Mouse (Mus musculus) liver, embryonic 14.5 days (tissue): ENCODE measurements at regions not wholly inside any gene's neighbourhood (a gene's known extent, or its start where the extent isn't known, plus 50 kb on each side); places are given as distances from the start of the nearest gene placed in this dataset.

Source experiments
- ATAC-seq: fragments of 200-750 bp; cut with Nextera tagmentation; 2 replicates; pipeline ENCODE4 v1.8.0; 2017; ENCODE audit warnings: moderate number of reproducible peaks, mild to moderate bottlenecking, moderate library complexity; ENCODE audit not compliant: insufficient read depth
- DNase-seq, 3 experiments: peaks; one replicate each; pipeline ENCODE4 v3.0.0-alpha.2; 2012 to 2013; ENCODE audit warnings: low read depth in 3 of 3, low spot score in 3 of 3
- H3K27ac ChIP-seq: fragments of 300-500 bp; sonication (generic); 2 replicates; pipeline ENCODE4 v1.5.1; 2014; ENCODE audit warnings: moderate library complexity, mild to moderate bottlenecking, control low read depth, inconsistent platforms
- H3K27me3 ChIP-seq: fragments of 300-500 bp; sonication (generic); 2 replicates; pipeline ENCODE4 v1.6.1; 2014; ENCODE audit warnings: mild to moderate bottlenecking, low read length, moderate library complexity; ENCODE audit not compliant: control insufficient read depth, insufficient read depth
- H3K36me3 ChIP-seq: fragments of 300-500 bp; sonication (generic); replicated peaks from 2 replicates; pipeline ENCODE4 v1.6.1; 2014; ENCODE audit warnings: low read depth; ENCODE audit not compliant: control insufficient read depth, insufficient read depth
- H3K4me1 ChIP-seq, 2 experiments: fragments of 200-500 bp in 1 of 2; fragments of 300-500 bp in 1 of 2; sonication (generic) in 1 of 2; replicated peaks; 2 replicates each; pipeline ENCODE4 v1.6.1; 2012 to 2014; ENCODE audit warnings: antibody characterized with exemption in 1 of 2, inconsistent platforms in 1 of 2, low read length in 1 of 2; ENCODE audit not compliant: control insufficient read depth in 2 of 2, insufficient read depth in 2 of 2
- H3K4me2 ChIP-seq: fragments of 300-500 bp; sonication (generic); 2 replicates; pipeline ENCODE4 v1.6.1; 2014; ENCODE audit warnings: low read depth, mild to moderate bottlenecking, control low read depth, moderate library complexity
- H3K4me3 ChIP-seq, 2 experiments: fragments of 200-500 bp in 1 of 2; fragments of 300-500 bp in 1 of 2; sonication (generic) in 1 of 2; 2 replicates each; pipeline ENCODE4 v1.5.1; 2012 to 2014; ENCODE audit warnings: low read depth in 2 of 2, low read length in 2 of 2, mild to moderate bottlenecking in 2 of 2, control low read depth in 1 of 2, inconsistent platforms in 1 of 2, moderate library complexity in 1 of 2; ENCODE audit not compliant: insufficient read depth in 1 of 2
- H3K9ac ChIP-seq: fragments of 300-500 bp; sonication (generic); replicated peaks from 2 replicates; pipeline ENCODE4 v1.6.1; 2014; ENCODE audit warnings: mild to moderate bottlenecking, control low read depth, moderate library complexity
- H3K9me3 ChIP-seq: fragments of 300-500 bp; sonication (generic); 2 replicates; pipeline ENCODE4 v1.6.1; 2016; ENCODE audit warnings: low read length, mixed read lengths; ENCODE audit not compliant: control insufficient read depth
- CTCF ChIP-seq: IDR thresholded peaks from 2 replicates; pipeline ENCODE4 v1.5.1; 2016; ENCODE audit warnings: antibody characterized with exemption, low read depth, control low read depth
- EP300 ChIP-seq: IDR thresholded peaks from 2 replicates; pipeline ENCODE4 v1.6.1; 2016; ENCODE audit warnings: antibody characterized with exemption, low read depth
- WGBS: fragments of 180-500 bp; shearing (Covaris S2); extraction: QIAGEN DNeasy Blood & Tissue Kit; methylation state at CpG from one replicate; pipeline ENCODE4 v1.1.7; 2014; ENCODE audit not compliant: insufficient replicate concordance; 5-methylcytosine and 5-hydroxymethylcytosine counted together

GRCm38 (mm10) chr11:71914665-71915064 is 122.6 kb downstream of the Aipl1 start:
- H3K4me2 ChIP-seq = no peak overlapping the region
- H3K27ac ChIP-seq = no peak overlapping the region
- no peaks in the 10 kb centered on the region for H3K27me3 ChIP-seq
- no peak for TF ChIP-seq EP300
- no peak for TF ChIP-seq CTCF
- 33% methylated on average over 5 of the region's 5 CpGs for WGBS
- H3K4me3 ChIP-seq = no peak overlapping the region
- H3K4me1 ChIP-seq = no peaks in the 10 kb centered on the region
- DNase-seq = no peak
- H3K9me3 ChIP-seq = no peaks in the 10 kb centered on the region
- ATAC-seq = no peak
- H3K9ac ChIP-seq = no peak overlapping the region
- H3K36me3 ChIP-seq = no peaks in the 10 kb centered on the region

- H3K36me3 ChIP-seq = no peaks in the 10 kb centered on the region
- DNase-seq (no peak), ATAC-seq (no peak)
- no peak for TF ChIP-seq EP300
- TF ChIP-seq CTCF = no peak
- H3K27me3 ChIP-seq = no peaks in the 10 kb centered on the region
- no peaks in the 10 kb centered on the region for H3K9me3 ChIP-seq
- no peak overlapping the region for H3K4me2 ChIP-seq
- 55% methylated on average over 5 of the region's 5 CpGs for WGBS
- H3K27ac ChIP-seq = no peak overlapping the region
- H3K9ac ChIP-seq = no peak overlapping the region
- H3K4me1 ChIP-seq = no peaks in the 10 kb centered on the region
- H3K4me3 ChIP-seq = no peak overlapping the region
Measured at GRCm38 (mm10) chr11:71912626-71913025, 124.7 kb downstream of the Aipl1 start.

- TF ChIP-seq EP300 (no peak), CTCF (no peak)
- WGBS = 56% methylated on average over 5 of the region's 5 CpGs
- H3K9me3 ChIP-seq = no peaks in the 10 kb centered on the region
Measured at GRCm38 (mm10) chr11:71911284-71911683, 126.0 kb downstream of the Aipl1 start.

GRCm38 (mm10) chr11:71908616-71909015 is 128.7 kb downstream of the Aipl1 start:
- Histone ChIP-seq H3K9me3 (no peaks in the 10 kb centered on the region), H3K36me3 (no peaks in the 10 kb centered on the region), H3K4me3 (no peak overlapping the region), H3K9ac (no peak overlapping the region), H3K4me1 (no peaks in the 10 kb centered on the region), H3K4me2 (no peak overlapping the region), H3K27me3 (no peaks in the 10 kb centered on the region), H3K27ac (no peak overlapping the region)
- no peak for TF ChIP-seq EP300
- no peak for TF ChIP-seq CTCF
- no peak for DNase-seq
- 26% methylated on average over 7 of the region's 7 CpGs for WGBS
- no peak for ATAC-seq

More at GRCm38 (mm10) chr11:71911284-71911683, 126.0 kb downstream of the Aipl1 start:
- Histone ChIP-seq H3K27ac (no peak overlapping the region), H3K4me1 (no peaks in the 10 kb centered on the region), H3K36me3 (no peaks in the 10 kb centered on the region), H3K9ac (no peak overlapping the region), H3K4me2 (no peak overlapping the region), H3K4me3 (no peak overlapping the region), H3K27me3 (no peaks in the 10 kb centered on the region)
- no peak for ATAC-seq
- DNase-seq = no peak

GRCm38 (mm10) chr11:71903020-71903410 is 134.3 kb downstream of the Aipl1 start:
- Histone ChIP-seq H3K27me3 (no peaks in the 10 kb centered on the region), H3K9ac (no peak overlapping the region), H3K4me3 (no peak overlapping the region), H3K4me1 (no peaks in the 10 kb centered on the region), H3K9me3 (no peaks in the 10 kb centered on the region), H3K36me3 (no peaks in the 10 kb centered on the region), H3K4me2 (no peak overlapping the region), H3K27ac (no peak overlapping the region)
- 47% methylated on average over 2 of the region's 2 CpGs for WGBS
- no peak for DNase-seq
- TF ChIP-seq EP300 = no peak
- no peak for TF ChIP-seq CTCF
- no peak for ATAC-seq
